Mouse (Mus musculus): Measurements from ENCODE around the gene Cobll1. TPM values are rescaled to one million over a fixed set of nuclear protein-coding genes. Genes with fewer than 3 reads are reported as not detected.

Cobll1 gene
- polyA plus RNA-seq, 1 experiment = 15.0 TPM

DNA sequence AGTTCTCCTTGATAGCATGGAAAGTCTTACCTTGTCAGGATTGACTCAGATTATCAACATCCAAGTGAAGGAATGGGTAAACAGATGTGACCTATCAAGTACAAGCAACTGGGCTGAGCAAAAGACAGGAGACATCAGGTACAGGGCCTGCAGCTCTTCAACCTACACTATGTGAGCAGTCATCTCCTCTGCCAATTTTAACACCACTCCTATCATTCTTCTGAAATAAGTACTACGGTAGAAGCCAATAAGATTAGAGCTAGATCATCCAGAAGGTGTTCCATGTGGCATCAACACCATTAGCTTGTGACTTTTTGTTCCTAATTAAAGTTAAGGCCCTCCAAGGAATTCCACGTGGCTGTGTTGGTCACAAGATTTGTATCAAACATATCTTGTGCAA is 121.3 kb downstream of the Cobll1 start:
- Histone ChIP-seq H3K27ac (ENCODE audit: insufficient read depth, low read length) (no peak overlapping the region), H3K4me1 (ENCODE audit: control insufficient read depth, insufficient read depth, low read length) (peaks cover 5% of the 10 kb centered on the region), H3K4me3 (ENCODE audit: insufficient read depth, low read length) (no peak overlapping the region)
- TF ChIP-seq CTCF (IDR thresholded peaks at IDR 0.05; ENCODE audit: borderline replicate concordance, insufficient read depth, low read length) = no peak
- no peak for TF ChIP-seq POLR2A (IDR thresholded peaks at IDR 0.05; ENCODE audit: low read depth, low read length)

DNA sequence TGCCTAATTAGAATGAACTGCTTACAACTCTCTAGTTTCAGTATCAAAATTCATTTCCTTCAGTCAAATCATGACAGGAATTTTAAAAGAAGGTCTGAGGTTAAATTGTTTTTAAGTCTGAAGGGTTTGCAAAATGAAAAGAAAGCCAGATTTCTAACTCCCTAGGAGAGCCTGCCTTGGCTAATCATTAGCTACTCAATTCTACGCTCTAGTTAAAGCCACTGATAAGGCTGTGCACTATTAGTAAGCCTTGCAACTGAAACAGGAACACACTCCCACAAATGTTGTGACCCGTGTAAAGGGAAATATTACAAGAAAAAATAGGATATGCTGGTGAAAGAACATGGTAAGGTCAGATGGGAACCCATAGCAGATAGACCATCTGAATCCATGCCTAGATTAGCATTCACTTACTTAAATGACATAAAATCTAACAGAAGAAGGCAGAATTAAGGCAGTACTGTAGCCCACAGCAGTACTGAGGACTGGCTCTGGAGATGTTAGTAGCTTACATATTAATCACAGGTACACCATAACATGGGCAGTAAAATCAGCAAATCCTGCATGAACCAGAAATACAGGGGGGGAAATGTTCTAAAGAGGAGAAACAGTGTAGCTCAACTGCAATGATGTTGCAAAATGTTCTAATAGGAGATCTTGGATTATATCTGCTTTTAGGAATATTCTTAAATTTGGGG is 122.6 kb downstream of the Cobll1 start:
- Histone ChIP-seq H3K27ac (ENCODE audit: insufficient read depth, low read length) (no peak overlapping the region), H3K4me3 (ENCODE audit: insufficient read depth, low read length) (no peak overlapping the region), H3K4me1 (ENCODE audit: control insufficient read depth, insufficient read depth, low read length) (peaks cover 7% of the 10 kb centered on the region)
- TF ChIP-seq CTCF (IDR thresholded peaks at IDR 0.05; ENCODE audit: borderline replicate concordance, insufficient read depth, low read length) (no peak), POLR2A (IDR thresholded peaks at IDR 0.05; ENCODE audit: low read depth, low read length) (no peak)

DNA sequence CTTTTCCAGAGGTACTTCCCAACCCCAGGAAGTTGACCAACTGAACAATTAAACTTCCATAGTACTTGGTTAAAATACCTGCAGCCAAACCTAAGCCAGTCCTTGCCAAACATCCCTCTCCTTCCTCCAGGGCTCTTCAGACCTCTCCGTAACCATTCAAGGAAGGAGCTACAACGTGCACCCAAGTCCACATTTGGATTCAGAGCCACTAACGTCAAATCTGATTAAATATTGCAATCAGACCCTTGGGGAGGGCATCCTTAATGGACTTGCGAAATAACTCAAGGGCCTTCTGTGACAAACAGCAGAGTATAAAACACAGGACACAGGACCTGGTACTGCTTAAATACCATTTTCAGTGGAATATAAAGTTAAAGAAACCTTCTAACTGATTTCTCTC is 126.0 kb downstream of the Cobll1 start:
- no peak overlapping the region for H3K4me3 ChIP-seq (ENCODE audit: insufficient read depth, low read length)
- TF ChIP-seq POLR2A (IDR thresholded peaks at IDR 0.05; ENCODE audit: low read depth, low read length) (no peak), CTCF (IDR thresholded peaks at IDR 0.05; ENCODE audit: borderline replicate concordance, insufficient read depth, low read length) (no peak)
- no peak overlapping the region for H3K27ac ChIP-seq (ENCODE audit: insufficient read depth, low read length)
- H3K4me1 ChIP-seq (ENCODE audit: control insufficient read depth, insufficient read depth, low read length) = peaks cover 4% of the 10 kb centered on the region; the same call in 1 of the 2 replicates

DNA sequence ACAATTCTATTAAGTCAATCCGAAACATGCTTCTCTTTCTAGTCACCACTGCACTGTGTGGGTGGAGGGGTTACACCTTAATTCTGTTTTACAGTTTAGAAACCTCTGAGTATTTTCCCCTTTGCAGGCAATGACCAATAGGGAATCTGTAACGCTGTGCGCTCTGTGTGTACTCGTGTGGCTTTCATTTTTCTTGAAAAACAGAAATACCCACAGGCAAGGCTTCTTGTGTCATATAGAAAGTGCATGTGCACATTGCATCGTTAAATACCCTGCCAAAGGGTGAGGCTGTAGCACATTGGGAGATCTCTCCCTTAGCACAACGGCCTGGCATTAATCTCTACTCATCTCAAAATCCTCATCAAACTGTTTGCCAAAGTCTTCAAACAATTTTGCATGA is 134.6 kb downstream of the Cobll1 start:
- TF ChIP-seq POLR2A (IDR thresholded peaks at IDR 0.05; ENCODE audit: low read depth, low read length) (no peak), CTCF (IDR thresholded peaks at IDR 0.05; ENCODE audit: borderline replicate concordance, insufficient read depth, low read length) (no peak)
- Histone ChIP-seq H3K4me3 (ENCODE audit: insufficient read depth, low read length) (no peak overlapping the region), H3K4me1 (ENCODE audit: control insufficient read depth, insufficient read depth, low read length) (no peaks in the 10 kb centered on the region), H3K27ac (ENCODE audit: insufficient read depth, low read length) (no peak overlapping the region)

DNA sequence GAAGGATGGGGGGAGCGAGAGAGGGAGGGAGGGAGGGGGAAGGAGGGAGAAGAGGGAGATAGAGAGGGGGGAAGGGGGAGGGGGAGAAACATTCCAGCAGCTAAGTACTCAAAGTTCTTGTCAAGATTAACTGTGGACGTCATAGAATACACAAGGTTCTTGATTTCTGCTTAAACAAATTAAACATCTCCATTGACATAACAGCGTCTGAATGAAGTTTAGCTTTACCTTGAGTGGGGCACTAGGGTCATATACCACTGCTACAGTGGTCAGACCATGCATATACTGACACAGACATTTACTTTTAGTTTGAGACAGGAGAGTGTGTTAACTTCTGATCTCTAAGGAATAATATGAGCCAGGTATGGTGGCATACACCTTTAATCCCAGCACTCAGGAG is 135.4 kb downstream of the Cobll1 start:
- TF ChIP-seq CTCF (IDR thresholded peaks at IDR 0.05; ENCODE audit: borderline replicate concordance, insufficient read depth, low read length) (no peak), POLR2A (IDR thresholded peaks at IDR 0.05; ENCODE audit: low read depth, low read length) (no peak)
- H3K4me3 ChIP-seq (ENCODE audit: insufficient read depth, low read length) = no peak overlapping the region
- no peak overlapping the region for H3K27ac ChIP-seq (ENCODE audit: insufficient read depth, low read length)
- H3K4me1 ChIP-seq (ENCODE audit: control insufficient read depth, insufficient read depth, low read length) = no peaks in the 10 kb centered on the region

DNA sequence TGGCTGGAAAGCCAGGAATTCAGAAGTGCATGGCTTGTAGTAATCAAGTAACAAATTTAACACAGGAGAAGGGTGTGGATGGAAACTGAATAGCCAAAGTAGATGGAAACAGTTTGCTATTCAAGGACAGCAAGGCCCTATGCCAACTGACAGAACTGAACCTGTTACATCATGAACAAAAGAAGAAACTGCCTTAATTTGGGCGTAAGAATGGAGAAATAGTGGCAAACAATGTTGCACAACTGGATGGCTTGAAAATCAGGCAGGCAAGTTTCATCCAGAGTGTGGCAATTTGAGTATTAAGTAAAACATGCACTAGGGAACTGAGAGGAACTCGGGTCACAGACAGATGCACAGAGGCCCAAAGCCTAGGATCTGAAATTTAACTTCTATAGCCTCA is 137.8 kb downstream of the Cobll1 start:
- Histone ChIP-seq H3K4me3 (ENCODE audit: insufficient read depth, low read length) (no peak overlapping the region), H3K4me1 (ENCODE audit: control insufficient read depth, insufficient read depth, low read length) (no peaks in the 10 kb centered on the region), H3K27ac (ENCODE audit: insufficient read depth, low read length) (no peak overlapping the region)
- TF ChIP-seq POLR2A (IDR thresholded peaks at IDR 0.05; ENCODE audit: low read depth, low read length) (no peak), CTCF (IDR thresholded peaks at IDR 0.05; ENCODE audit: borderline replicate concordance, insufficient read depth, low read length) (no peak)

DNA sequence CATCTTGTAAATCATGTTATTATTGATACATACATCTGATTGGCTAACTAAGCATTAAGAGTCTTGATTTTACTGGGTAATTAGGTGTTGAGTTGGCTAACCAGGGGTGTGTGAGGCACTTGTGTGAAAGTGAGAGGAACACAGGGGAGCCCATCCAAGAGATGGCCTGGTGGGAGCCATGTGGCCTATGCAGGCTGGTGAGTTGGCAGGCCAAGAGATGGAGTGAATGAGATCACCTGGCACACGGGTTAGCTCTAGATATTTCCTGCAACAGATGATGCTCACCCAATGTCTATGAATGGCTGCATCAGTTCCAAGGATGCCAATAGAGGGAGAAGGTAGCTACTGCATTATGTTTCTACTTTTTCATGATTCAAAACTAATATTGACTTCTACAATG is 139.2 kb downstream of the Cobll1 start:
- H3K4me3 ChIP-seq (ENCODE audit: insufficient read depth, low read length) = no peak overlapping the region
- no peak for TF ChIP-seq CTCF (IDR thresholded peaks at IDR 0.05; ENCODE audit: borderline replicate concordance, insufficient read depth, low read length)
- TF ChIP-seq POLR2A (IDR thresholded peaks at IDR 0.05; ENCODE audit: low read depth, low read length) = no peak
- H3K27ac ChIP-seq (ENCODE audit: insufficient read depth, low read length) = no peak overlapping the region
- 0 out of 2 replicates have a peak, but pooled peaks cover 2% of the 10 kb centered on the region for H3K4me1 ChIP-seq (ENCODE audit: control insufficient read depth, insufficient read depth, low read length)

DNA sequence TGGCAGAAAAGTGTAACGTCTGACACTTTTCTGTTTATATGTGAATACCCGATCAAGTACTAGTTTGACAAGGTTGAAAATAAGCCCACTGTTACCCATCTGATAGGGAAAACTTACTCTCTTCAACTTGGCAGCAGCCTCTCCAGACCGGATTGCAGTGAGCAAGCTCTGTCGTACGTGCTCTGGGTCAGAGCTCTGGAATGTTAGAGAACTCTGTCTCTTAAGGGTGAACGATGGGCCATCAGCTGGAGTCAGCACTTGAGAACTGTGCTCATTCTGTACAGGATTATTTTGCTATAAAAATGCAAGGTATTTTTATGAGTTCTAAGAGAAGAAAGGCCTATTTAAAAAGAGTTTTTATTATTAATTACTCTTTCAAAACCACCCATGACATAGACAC is 143.6 kb downstream of the Cobll1 start:
- Histone ChIP-seq H3K4me1 (ENCODE audit: control insufficient read depth, insufficient read depth, low read length) (0 out of 2 replicates have a peak, but pooled peaks cover 2% of the 10 kb centered on the region), H3K27ac (ENCODE audit: insufficient read depth, low read length) (peak overlapping the region; percentile 39; the same call in 1 of the 2 replicates), H3K4me3 (ENCODE audit: insufficient read depth, low read length) (no peak overlapping the region)
- TF ChIP-seq POLR2A (IDR thresholded peaks at IDR 0.05; ENCODE audit: low read depth, low read length) (no peak), CTCF (IDR thresholded peaks at IDR 0.05; ENCODE audit: borderline replicate concordance, insufficient read depth, low read length) (no peak)

DNA sequence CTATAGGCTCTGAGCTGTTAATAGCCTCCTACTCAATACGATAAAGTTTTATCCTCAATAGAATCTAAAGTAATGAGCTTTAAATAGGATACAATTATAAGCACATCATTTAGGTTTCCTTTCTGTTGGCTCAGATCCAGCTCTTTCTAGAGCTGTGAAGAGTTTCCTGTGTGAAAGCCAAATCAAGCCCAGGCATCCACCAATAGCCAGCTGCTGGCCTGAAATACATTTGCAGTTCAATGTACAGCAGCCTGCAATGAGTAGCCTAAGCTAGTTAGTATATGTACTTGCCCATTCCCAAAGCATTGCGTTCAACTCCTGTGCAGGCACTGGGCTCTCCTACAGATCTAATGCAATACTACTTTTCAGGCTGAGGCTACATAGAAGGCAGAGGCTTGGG is 145.2 kb downstream of the Cobll1 start:
- Histone ChIP-seq H3K4me3 (ENCODE audit: insufficient read depth, low read length) (no peak overlapping the region), H3K27ac (ENCODE audit: insufficient read depth, low read length) (no peak overlapping the region), H3K4me1 (ENCODE audit: control insufficient read depth, insufficient read depth, low read length) (0 out of 2 replicates have a peak, but pooled peaks cover 2% of the 10 kb centered on the region)
- TF ChIP-seq CTCF (IDR thresholded peaks at IDR 0.05; ENCODE audit: borderline replicate concordance, insufficient read depth, low read length) (no peak), POLR2A (IDR thresholded peaks at IDR 0.05; ENCODE audit: low read depth, low read length) (no peak)

DNA sequence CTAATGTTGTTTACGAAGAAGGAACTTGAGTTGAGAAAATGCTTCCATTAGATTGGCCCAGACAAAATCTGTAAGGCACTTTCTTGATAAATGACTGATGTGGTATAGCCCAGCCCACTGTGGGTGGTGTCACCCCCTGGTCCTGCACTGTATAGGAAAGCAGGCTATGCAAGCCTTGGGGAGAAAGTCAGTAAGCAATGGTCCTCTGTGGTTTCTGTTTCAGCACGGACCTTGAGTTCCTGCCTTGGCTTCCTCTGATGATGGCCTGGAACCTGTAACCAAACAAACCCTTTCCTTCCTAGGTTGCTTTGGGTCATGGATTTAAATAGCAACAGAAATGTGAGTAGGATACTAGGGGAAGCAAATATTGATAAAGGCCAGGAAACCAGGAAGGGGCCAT is 148.2 kb downstream of the Cobll1 start:
- no peak for TF ChIP-seq CTCF (IDR thresholded peaks at IDR 0.05; ENCODE audit: borderline replicate concordance, insufficient read depth, low read length)
- no peak for TF ChIP-seq POLR2A (IDR thresholded peaks at IDR 0.05; ENCODE audit: low read depth, low read length)
- Histone ChIP-seq H3K4me1 (ENCODE audit: control insufficient read depth, insufficient read depth, low read length) (0 out of 2 replicates have a peak, but pooled peaks cover 2% of the 10 kb centered on the region), H3K27ac (ENCODE audit: insufficient read depth, low read length) (no peak overlapping the region), H3K4me3 (ENCODE audit: insufficient read depth, low read length) (no peak overlapping the region)
